Mouse (Mus musculus) myocyte (in vitro differentiated cells): ENCODE data around the gene Dtnb.

ENCODE experiments used
- CEBPB ChIP-seq: IDR thresholded peaks from 2 replicates; pipeline ENCODE4 v1.6.1; 2011; ENCODE audit warnings: mild to moderate bottlenecking, moderate library complexity; ENCODE audit not compliant: poor library complexity, insufficient read depth, severe bottlenecking
- E2F4 ChIP-seq: IDR thresholded peaks from one replicate; pipeline ENCODE4 v1.6.1; 2011; ENCODE audit warnings: mild to moderate bottlenecking, control low read depth, moderate library complexity; ENCODE audit not compliant: insufficient read depth
- MAX ChIP-seq: IDR thresholded peaks from one replicate; pipeline ENCODE4 v1.6.1; 2011; ENCODE audit warnings: low read depth, mild to moderate bottlenecking, control low read depth
- MYOD1 ChIP-seq, 3 experiments: IDR thresholded peaks; one replicate each; pipeline ENCODE4 v1.6.1; 2011; ENCODE audit warnings: control low read depth in 2 of 3, low read depth in 2 of 3, mild to moderate bottlenecking in 2 of 3, moderate library complexity in 1 of 3; ENCODE audit not compliant: insufficient read length in 2 of 3, control insufficient read depth in 1 of 3
- MYOG ChIP-seq, 3 experiments: IDR thresholded peaks; one replicate each; pipeline ENCODE4 v1.6.1; 2011; ENCODE audit warnings: control low read depth in 2 of 3, low read depth in 2 of 3, mild to moderate bottlenecking in 2 of 3; ENCODE audit not compliant: insufficient read length in 2 of 3, control insufficient read depth in 1 of 3, insufficient read depth in 1 of 3
- POLR2A ChIP-seq: IDR thresholded peaks from one replicate; pipeline ENCODE4 v1.6.1; 2011; ENCODE audit warnings: low read depth, mild to moderate bottlenecking, control low read depth, moderate library complexity; ENCODE audit not compliant: insufficient read length
- POLR2AphosphoS2 ChIP-seq: IDR thresholded peaks from one replicate; pipeline ENCODE4 v1.6.1; 2011; ENCODE audit warnings: low read depth, control low read depth; ENCODE audit not compliant: insufficient read length
- REST ChIP-seq: IDR thresholded peaks from one replicate; pipeline ENCODE4 v1.6.1; 2011; ENCODE audit warnings: mild to moderate bottlenecking, control low read depth, moderate library complexity; ENCODE audit not compliant: insufficient read depth, insufficient read length
- SRF ChIP-seq: IDR thresholded peaks from one replicate; pipeline ENCODE4 v1.6.1; 2011; ENCODE audit warnings: low read depth; ENCODE audit not compliant: control insufficient read depth, insufficient read length
- TCF12 ChIP-seq: IDR thresholded peaks from one replicate; pipeline ENCODE4 v1.6.1; 2011; ENCODE audit warnings: mild to moderate bottlenecking, control low read depth; ENCODE audit not compliant: poor library complexity, insufficient read depth, severe bottlenecking
- USF1 ChIP-seq: IDR thresholded peaks from one replicate; pipeline ENCODE4 v1.6.1; 2011; ENCODE audit warnings: low read depth, mild to moderate bottlenecking, control low read depth, moderate library complexity

GRCm38 (mm10) chr12:3547506-3547905 is 24.7 kb upstream of the Dtnb start:
- TF ChIP-seq MYOG (IDR thresholded peaks at IDR 0.05; ENCODE audit: control insufficient read depth in 1 of 3, insufficient read depth in 1 of 3, insufficient read length in 2 of 3, low read depth in 2 of 3) (no peak), POLR2A (no peak), USF1 (no peak), MAX (no peak), TCF12 (no peak), POLR2AphosphoS2 (no peak), SRF (no peak), MYOD1 (IDR thresholded peaks at IDR 0.05; ENCODE audit: control insufficient read depth in 1 of 3, insufficient read length in 2 of 3, low read depth in 2 of 3) (no peak), CEBPB (no peak), REST (no peak), E2F4 (no peak)
